Mouse (Mus musculus) G1E (cell line): ENCODE measurements around the gene Psmc3ip. TPM values are rescaled to one million over a fixed set of nuclear protein-coding genes. Genes with fewer than 3 reads are reported as not detected.

ENCODE experiments used
- ATAC-seq: 2 replicates; pipeline ENCODE4 v1.8.0; 2016; ENCODE audit warnings: mild to moderate bottlenecking; ENCODE audit not compliant: insufficient number of reproducible peaks, poor library complexity, low FRiP score, severe bottlenecking; ENCODE audit errors: extremely low read depth
- DNase-seq: peaks from one replicate; pipeline ENCODE4 v3.0.0; 2012; ENCODE audit warnings: low spot score
- H3K27me3 ChIP-seq: 2 replicates; pipeline ENCODE4 v1.6.1; 2012; ENCODE audit warnings: mild to moderate bottlenecking, low read length, inconsistent platforms; ENCODE audit not compliant: insufficient read depth
- H3K36me3 ChIP-seq: replicated peaks from 2 replicates; pipeline ENCODE3; 2012; ENCODE audit warnings: mild to moderate bottlenecking, inconsistent platforms
- H3K4me1 ChIP-seq: 2 replicates; pipeline ENCODE4 v1.6.1; 2012; ENCODE audit warnings: low read depth, low read length, inconsistent platforms, mixed read lengths; ENCODE audit not compliant: insufficient read depth
- H3K4me3 ChIP-seq: 2 replicates; pipeline ENCODE4 v1.5.1; 2012; ENCODE audit warnings: low read depth, mild to moderate bottlenecking, inconsistent platforms, low read length, moderate library complexity, mixed read lengths
- H3K9me3 ChIP-seq: replicated peaks from 2 replicates; pipeline ENCODE4 v1.6.1; 2012; ENCODE audit warnings: inconsistent platforms
- CTCF ChIP-seq: IDR thresholded peaks from 2 replicates; pipeline ENCODE4 v1.5.1; 2012; ENCODE audit warnings: low read depth, low read length, inconsistent platforms, mixed read lengths
- GATA1 ChIP-seq: IDR thresholded peaks from 2 replicates; pipeline ENCODE4 v1.6.1; 2012; ENCODE audit warnings: borderline replicate concordance, low read length, inconsistent platforms, mixed read lengths
- GATA2 ChIP-seq: IDR thresholded peaks from 2 replicates; pipeline ENCODE4 v1.6.1; 2012; ENCODE audit warnings: low read depth, low read length, inconsistent platforms, borderline replicate concordance
- POLR2AphosphoS5 ChIP-seq: IDR thresholded peaks from 2 replicates; pipeline ENCODE4 v1.6.1; 2012; ENCODE audit warnings: low read depth, low read length, inconsistent platforms; ENCODE audit not compliant: insufficient replicate concordance
- TAL1 ChIP-seq: conservative IDR thresholded peaks from 2 replicates; pipeline ENCODE4 v1.6.1; 2012; ENCODE audit warnings: low read depth, low read length, inconsistent platforms, mixed read lengths
- polyA plus RNA-seq: library from polyadenylated mRNA; stranded (reverse); fragments of >175 nt; gene quantifications from 2 replicates; pipeline ENCODE4 v1.2.3, GENCODE M21; 2012
- total RNA-seq, 2 experiments: library from RNA; stranded (forward) in 1 of 2; stranded (reverse) in 1 of 2; fragments of 200-1000 nt in 1 of 2; fragments of >200 nt in 1 of 2; fragmentation: Nextera tagmentation in 1 of 2; gene quantifications; 2 replicates each; pipeline ENCODE4 v1.2.3; 2014 to 2017

Psmc3ip gene
- total RNA-seq (2014; fragmentation: Nextera tagmentation) (11.1 and 15.7 TPM in 2 replicates), total RNA-seq (2017) (27.0 and 29.8 TPM in 2 replicates), polyA plus RNA-seq (20.5 and 20.6 TPM in 2 replicates)

- peak within 1 kb of the TSS; percentile 79 for H3K4me3 ChIP-seq
- H3K4me1 ChIP-seq: peaks cover 41% of the 10 kb centered on the region
- peaks cover 78% of the 10 kb centered on the region for H3K36me3 ChIP-seq
- TF ChIP-seq GATA2: no peak
- no peak for TF ChIP-seq GATA1
- TF ChIP-seq POLR2AphosphoS5: no peak
- no peak; the same call in 1 of the 2 replicates for TF ChIP-seq CTCF
- TF ChIP-seq TAL1: no peak
- no peaks in the 10 kb centered on the region for H3K9me3 ChIP-seq
- peak; percentile 99 for DNase-seq
- ATAC-seq: peak; percentile 92
- no peaks in the 10 kb centered on the region for H3K27me3 ChIP-seq
These were observed at the start of gene Psmc3ip for GRCm38 (mm10) chr11:101095314-101096024. Gene Psmc3ip, minus strand, starts transcription at chr11:101095436.

DNA sequence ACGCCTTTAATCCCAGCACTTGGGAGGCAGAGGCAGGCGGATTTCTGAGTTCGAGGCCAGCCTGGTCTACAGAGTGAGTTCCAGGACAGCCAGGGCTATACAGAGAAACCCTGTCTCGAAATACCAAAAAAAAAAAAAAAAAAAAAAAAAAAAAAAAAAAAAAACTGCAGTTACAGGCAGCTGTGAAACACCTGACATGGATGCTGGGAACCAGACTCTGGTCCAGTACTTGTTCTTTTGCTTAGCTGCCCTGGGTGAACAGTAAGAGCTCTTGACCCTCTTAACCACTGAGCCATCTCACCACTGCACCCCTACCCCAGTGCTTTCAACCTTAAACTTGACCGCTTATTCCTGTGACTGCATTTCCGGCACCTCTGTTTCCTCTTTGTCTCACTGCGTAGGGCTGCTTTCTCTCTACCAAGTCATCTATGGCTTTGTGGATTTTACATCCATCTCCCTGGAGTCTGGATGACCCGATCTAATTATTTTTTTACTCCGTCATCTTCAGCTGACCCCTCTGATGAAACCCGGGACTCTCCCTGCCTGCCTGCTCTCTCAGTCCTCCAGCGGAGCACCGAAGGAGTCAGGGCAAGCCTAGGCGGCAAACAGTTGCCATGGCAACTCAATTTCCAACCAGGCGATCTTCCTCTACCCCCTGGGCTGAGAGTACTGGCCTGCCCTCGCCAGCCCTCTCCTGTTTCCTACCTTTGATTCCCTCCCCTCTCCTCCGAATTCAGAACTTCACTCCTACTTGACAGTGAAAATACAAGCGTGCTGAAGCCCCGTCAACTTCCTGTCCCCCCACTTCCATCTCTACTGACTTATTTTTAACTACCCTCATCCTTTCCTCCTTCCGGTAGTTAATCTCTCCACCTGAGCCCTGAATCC, 48.3 kb upstream of the Psmc3ip start:
- no peaks in the 10 kb centered on the region for H3K36me3 ChIP-seq
- no peak for DNase-seq
- ATAC-seq: no peak
- H3K4me1 ChIP-seq: peaks cover 5% of the 10 kb centered on the region
- TF ChIP-seq GATA2: no peak
- TF ChIP-seq TAL1: no peak
- TF ChIP-seq POLR2AphosphoS5: no peak
- no peak for TF ChIP-seq GATA1
- TF ChIP-seq CTCF: no peak
- peaks cover 31% of the 10 kb centered on the region for H3K27me3 ChIP-seq
- H3K9me3 ChIP-seq: no peaks in the 10 kb centered on the region
- H3K4me3 ChIP-seq: no peak overlapping the region

GRCm38 (mm10) chr11:101142215-101142967, 47.2 kb upstream of the Psmc3ip start:
- Histone ChIP-seq H3K36me3 (no peaks in the 10 kb centered on the region), H3K9me3 (no peaks in the 10 kb centered on the region), H3K4me3 (no peak overlapping the region), H3K4me1 (peaks cover 8% of the 10 kb centered on the region), H3K27me3 (peaks cover 31% of the 10 kb centered on the region)
- DNase-seq (no peak), ATAC-seq (no peak)
- no peak for TF ChIP-seq GATA1
- no peak for TF ChIP-seq CTCF
- no peak for TF ChIP-seq GATA2
- no peak for TF ChIP-seq POLR2AphosphoS5
- TF ChIP-seq TAL1: no peak

GRCm38 (mm10) chr11:101141088-101141487, 45.9 kb upstream of the Psmc3ip start:
- H3K27me3 ChIP-seq: peaks cover 30% of the 10 kb centered on the region
- DNase-seq: no peak
- no peak overlapping the region for H3K4me3 ChIP-seq
- H3K9me3 ChIP-seq: no peaks in the 10 kb centered on the region
- peaks cover 8% of the 10 kb centered on the region for H3K4me1 ChIP-seq
- TF ChIP-seq TAL1: no peak
- no peak for TF ChIP-seq GATA2
- TF ChIP-seq POLR2AphosphoS5: no peak
- no peak for TF ChIP-seq GATA1
- no peak for TF ChIP-seq CTCF
- no peaks in the 10 kb centered on the region for H3K36me3 ChIP-seq
- ATAC-seq: no peak

DNA sequence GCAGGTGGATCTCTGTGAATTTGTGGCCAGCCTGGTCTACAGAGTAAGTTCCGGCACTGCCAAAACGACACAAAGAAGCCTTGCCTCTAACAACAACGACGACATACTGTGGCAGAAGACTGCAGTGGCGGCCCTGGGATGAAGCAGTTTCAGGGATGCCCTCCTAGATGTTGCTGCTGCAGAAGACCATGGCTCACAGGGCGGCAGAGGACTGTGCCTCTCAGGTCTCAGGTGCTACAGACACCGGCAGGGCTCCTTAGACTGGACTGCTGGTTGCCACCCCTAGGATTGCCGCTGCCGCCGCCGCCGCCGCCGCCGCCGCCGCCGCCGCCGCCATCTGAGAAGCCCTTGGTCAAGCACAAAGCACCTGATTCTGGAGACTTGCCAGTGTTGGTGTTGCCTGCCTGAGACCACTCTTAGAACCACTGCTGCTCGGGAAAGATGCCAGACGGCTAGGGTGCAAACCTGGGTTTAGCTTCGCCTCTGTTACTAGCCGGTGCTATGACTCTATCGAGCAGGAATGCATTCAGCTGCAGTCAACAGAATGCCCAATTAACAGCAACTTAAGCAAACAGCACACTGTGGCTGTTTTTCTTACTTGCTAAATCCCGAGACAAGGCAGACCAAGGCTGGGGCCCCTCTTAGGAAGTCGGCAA, 45.1 kb upstream of the Psmc3ip start:
- Histone ChIP-seq H3K9me3 (no peaks in the 10 kb centered on the region), H3K4me3 (no peak overlapping the region), H3K36me3 (no peaks in the 10 kb centered on the region), H3K27me3 (peaks cover 34% of the 10 kb centered on the region), H3K4me1 (peaks cover 8% of the 10 kb centered on the region)
- ATAC-seq (no peak), DNase-seq (no peak)
- no peak for TF ChIP-seq TAL1
- TF ChIP-seq GATA2: no peak
- TF ChIP-seq GATA1: no peak
- TF ChIP-seq CTCF: no peak
